Mouse (Mus musculus): Measurements from ENCODE around the gene Zdhhc8. TPM values are rescaled to one million over a fixed set of nuclear protein-coding genes. Genes with fewer than 3 reads are reported as not detected.

Gene Zdhhc8
- 100 to 1,000 TPM; 104 TPM for total RNA-seq (2021)

DNA sequence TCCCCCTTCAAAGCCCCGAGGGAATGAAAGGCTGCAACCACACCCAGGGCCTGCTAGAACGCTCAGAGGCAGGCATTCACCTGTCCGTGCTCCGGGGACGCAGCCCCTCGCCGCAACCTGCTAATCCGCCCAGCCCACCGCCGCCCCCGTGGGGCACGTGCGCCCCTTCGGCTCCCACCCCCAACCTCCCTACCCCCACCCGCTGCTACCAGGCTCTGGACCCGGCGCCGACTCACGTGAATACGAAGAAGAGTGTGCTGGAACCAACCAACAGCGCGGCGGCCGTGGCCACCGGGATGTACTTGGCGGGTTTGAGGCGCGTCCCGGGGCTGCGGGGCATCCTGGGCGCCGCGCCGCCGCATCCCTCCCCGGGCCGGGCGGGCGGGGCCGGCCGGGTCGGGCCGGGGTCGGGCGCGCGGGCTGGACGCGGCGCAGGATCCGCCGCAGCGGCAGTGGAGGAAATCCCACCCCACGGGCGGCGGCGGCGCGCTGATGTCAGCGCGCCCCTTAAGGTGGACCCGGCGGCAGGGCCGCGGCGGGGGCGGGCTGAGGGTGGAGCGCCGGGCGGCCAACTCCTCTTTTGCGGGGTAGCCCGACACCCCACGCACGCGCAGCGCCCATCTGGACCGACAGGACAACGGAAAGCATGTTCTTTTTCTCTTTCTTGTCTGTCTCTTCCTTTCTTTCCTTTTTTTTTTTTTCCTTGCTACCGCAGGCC lies at the start of gene Zdhhc8:
Gene Zdhhc8, minus strand, starts transcription at position 466 of the 718 bp plus-strand sequence.
- intact Hi-C loops (cut with DNase I), result no loop called here
- peak; percentile 71 to 92 for DNase-seq (ENCODE audit: extremely low spot score in 1 of 2, low spot score in 2 of 2)

DNA sequence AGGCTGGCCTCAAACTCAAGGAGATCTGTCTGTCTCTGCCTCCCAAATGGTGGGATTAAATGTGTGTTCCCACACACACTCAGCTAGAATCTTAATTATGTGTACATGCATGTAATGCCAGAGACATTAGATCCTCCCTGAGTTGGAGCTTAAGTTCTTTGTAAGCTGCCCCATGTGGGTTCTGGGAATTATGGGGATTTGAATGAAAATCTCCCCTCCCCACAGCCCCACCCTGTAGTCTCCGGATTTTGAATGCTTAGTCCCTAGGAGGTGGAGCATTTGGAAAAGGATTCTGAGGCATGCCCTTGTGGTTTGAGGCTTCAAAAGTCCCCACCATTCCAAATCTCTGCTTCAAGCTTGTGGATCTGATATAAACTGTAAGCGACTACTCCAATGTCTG lies 40.2 kb upstream of the Zdhhc8 start:
- intact Hi-C loops (cut with DNase I), result no loop called here
- no peak for DNase-seq (ENCODE audit: extremely low spot score in 1 of 2, low spot score in 2 of 2)

DNA sequence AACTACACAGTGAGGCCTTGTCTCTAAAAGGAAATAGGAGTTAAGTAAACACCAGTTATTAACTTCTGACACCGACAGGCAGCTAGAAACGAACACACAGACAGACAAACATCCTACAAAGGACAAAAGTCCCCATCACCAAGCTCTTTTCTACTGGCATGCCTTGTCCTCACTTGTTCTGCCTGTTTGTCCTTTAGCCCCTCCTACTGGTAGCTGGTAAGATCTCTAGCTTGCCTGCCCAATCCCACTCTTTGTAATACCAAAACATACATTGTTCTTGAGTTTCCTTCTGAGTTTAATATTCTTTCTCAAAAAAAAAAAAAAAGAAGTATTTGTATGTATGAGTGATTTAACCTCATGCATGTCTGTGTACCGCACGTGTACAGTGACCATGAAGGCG lies 33.2 kb upstream of the Zdhhc8 start:
- no peak for DNase-seq (ENCODE audit: extremely low spot score in 1 of 2, low spot score in 2 of 2)
- intact Hi-C loops (cut with DNase I), result no loop called here

DNA sequence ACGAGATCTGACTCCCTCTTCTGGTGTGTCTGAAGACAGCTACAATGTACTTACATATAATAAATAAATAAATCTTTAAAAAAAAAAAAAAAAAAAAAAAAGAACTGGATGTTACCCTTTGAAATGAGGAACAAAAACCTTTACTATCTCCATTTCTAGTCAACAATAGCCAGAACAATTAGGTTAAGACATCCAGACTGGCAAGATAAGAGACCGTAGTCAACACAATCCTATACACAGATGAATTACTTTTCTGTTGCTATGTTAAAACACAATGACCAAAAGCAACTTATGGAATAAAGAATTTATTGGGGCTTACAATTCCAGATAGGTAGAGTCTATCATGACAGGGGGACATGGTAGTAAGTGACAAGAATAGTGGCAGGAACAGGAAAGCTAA lies 30.1 kb upstream of the Zdhhc8 start:
- DNase-seq (ENCODE audit: extremely low spot score in 1 of 2, low spot score in 2 of 2), result no peak
- intact Hi-C loops (cut with DNase I), result no loop called here

DNA sequence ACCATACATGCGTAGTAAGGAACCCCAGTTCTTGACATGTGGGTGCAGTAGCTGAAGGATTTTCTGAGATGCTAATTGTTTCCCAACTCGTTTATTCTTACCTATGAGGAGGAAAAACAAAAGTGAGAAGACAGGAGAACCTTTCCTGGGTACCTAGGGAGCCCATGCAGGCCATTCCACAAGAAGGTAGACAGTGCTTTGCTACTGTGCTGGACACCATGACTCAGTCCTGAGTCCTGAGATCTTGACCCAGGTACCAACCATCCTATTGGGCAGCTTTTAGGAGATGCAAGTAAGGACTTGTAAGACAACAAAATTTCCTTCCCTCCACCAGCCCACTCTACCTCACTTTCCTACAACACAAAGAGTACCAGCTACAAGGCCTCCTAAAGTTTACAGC lies 23.3 kb upstream of the Zdhhc8 start, which contains the start of gene Gm49776:
Gene Gm49776, minus strand, starts transcription at position 101 of the 400 bp plus-strand sequence.
- no peak for DNase-seq (ENCODE audit: extremely low spot score in 1 of 2, low spot score in 2 of 2)
- intact Hi-C loops (cut with DNase I), result no loop called here

DNA sequence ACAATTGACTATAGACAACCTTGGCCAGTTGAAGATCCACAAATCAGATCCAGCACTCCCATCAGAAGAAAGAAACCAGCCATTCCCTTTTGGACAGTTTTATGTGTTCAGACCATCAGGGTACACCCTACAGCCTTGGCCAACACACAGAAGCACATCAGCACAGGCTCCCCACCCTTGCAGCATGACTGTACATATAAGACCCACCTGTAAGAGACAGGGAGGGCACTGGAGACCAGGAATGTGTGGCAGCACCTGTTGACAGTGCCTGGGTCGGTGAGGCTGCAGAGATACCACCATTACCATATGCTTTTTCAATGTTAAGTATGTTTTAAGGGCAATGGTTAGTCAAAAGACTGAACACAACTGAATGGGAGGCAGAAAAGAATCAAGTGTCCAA lies 18.9 kb upstream of the Zdhhc8 start:
- intact Hi-C loops (cut with DNase I), result no loop called here
- no peak for DNase-seq (ENCODE audit: extremely low spot score in 1 of 2, low spot score in 2 of 2)

DNA sequence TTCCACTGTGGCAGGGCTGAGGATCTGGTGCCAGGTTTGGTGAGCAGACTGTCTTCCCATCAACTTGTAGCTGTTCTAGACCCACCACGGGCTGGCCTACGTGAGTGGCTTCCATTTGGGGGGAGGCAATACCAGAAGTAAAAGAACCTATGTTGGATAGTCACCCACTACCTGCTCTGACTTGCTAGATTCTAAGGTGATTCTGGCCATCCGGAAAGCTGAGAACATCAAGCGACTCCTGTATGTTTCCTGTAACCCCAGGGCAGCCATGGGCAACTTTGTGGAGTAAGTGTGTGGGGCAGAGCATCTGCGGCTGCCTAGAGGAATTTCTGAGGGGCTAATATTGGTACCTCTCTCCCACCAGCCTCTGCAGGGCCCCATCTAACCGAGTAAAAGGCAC lies 17.8 kb upstream of the Zdhhc8 start:
- intact Hi-C loops (cut with DNase I), result no loop called here
- no peak for DNase-seq (ENCODE audit: extremely low spot score in 1 of 2, low spot score in 2 of 2)

DNA sequence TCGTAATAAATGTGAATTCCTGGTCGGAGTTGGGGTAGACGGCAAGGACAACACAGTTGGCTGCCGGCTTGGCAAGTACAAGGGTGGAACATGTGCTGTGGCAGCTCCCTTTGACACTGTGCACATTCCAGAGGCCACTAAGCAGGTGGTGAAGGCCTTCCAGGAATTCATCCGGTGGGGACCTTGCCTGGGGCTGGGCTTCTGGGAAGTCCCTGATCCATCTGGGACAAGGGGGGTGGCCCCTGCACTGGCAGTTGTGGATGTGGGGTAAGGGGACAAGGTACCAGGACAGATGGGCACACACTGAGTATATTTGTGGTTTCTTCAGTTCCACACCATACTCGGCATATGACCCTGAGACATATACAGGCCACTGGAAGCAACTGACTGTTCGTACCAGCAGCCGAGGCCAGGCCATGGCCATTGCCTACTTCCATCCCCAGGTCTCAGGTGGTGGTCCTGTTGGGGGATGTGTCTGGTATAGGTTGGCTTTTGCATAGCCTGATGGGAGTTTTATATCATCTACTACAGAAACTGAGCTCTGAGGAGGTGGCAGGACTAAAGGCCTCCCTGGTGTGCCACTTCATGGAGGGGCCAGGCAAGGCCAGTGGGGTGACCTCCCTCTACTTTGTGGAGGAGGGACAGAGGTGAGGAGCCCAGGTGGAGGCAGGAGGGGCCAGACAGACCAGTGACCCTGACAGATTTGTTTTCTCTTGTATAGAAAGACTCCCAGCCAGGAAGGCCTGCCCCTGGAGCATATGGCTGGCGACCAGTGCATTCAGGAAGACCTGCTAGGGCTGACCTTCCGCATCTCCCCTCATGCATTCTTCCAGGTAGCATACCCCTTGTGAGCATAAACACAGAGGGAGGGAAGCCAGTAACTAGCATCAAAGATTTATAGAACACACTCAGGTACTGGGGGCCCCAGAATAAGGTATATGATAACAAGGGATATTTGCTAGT lies 16.2 kb upstream of the Zdhhc8 start:
- DNase-seq (ENCODE audit: extremely low spot score in 1 of 2, low spot score in 2 of 2), result no peak
- intact Hi-C loops (cut with DNase I), result no loop called here

DNA sequence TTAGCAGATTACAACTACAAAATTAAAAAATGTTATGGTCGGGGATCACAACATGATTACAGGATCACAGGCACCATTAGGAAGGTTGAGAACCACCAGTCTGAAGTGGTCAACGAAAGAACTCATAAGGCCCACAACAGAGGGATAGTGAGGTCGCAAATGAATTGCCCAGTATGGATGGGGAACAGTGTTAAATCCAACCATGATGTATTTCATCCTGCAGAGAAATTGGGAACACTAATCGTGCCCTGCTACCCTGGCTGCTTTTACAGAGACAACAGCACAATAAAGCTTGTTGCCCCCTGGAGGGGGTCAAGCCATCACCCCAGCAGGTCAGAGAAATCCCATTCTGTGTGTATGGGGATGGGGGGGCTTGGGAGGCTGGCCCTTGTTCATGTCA lies 15.3 kb upstream of the Zdhhc8 start:
- no peak for DNase-seq (ENCODE audit: extremely low spot score in 1 of 2, low spot score in 2 of 2)
- intact Hi-C loops (cut with DNase I), result no loop called here

DNA sequence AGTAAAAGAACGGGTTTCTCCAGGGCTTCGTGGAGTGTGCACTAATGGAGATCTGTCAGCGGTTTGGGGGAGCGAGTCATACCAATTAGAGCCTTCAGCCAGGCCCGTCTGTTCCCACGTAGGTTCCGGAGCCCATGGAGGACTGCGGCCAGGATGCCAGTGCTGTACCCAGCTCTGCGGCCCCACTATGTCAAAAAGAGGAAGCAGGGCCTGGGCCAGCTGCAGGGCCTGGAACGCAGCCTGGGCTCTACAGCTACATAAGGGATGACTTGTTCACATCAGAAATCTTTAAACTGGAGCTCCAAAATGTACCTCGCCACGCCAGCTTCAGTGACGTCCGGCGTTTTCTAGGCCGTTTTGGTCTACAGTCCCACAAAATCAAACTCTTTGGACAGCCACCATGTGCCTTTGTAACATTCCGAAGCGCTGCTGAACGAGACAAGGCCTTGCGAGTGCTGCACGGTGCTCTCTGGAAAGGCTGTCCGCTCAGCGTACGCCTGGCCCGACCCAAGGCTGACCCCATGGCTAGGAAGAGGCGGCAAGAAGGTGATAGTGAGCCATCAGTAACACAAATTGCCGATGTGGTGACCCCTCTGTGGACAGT lies 14.5 kb upstream of the Zdhhc8 start:
- DNase-seq (ENCODE audit: extremely low spot score in 1 of 2, low spot score in 2 of 2), result peak; percentile 40 to 71
- intact Hi-C loops (cut with DNase I), result no loop called here

DNA sequence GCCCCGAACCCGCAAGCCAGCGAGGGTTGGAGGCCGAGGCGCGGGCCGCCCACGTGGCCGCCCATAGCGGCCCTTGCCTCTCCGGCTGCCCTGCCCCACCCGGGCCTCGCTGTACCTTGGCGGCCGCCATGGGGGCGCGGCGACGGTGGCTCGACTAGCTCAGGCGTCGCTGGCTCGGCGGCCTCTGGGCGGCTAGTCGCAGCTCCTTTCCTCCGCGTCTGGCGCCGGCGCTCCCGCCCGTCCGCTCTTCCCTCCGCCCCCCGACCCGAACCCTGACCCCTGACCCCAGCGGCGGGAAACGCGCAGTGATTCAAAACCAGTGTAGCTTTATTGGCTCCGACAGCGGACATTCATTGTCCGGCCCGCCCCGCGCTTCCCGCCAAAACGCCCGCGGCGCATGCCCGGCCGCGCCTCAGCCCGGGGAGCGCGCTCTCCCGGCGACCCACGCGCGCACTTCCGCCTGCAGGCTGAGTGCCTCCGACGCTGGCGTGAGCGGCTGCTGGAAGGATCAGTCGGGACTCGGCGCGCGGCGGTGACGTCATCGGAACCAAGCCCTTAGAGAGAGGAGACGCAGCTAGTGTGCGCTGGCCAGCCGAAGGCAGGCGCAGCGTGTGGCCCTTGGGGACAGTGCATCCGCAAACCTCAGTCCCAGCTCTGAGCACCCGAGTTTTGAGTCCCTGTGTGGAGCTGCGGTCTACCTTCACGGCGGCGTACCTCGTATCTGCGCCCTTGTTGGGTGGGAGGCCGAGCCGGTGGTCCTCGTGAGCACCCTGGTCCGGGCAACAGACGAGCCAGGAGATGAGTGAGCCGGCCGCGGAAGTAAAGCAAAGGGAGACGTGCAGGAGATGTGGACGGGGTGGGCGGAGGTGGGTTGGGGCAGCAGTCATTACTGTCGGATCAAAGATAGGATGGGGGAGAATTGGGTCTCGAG lies 13.8 kb upstream of the Zdhhc8 start, which contains the start of the genes Trmt2a and Ranbp1:
Gene Trmt2a, plus strand, starts transcription at position 247 of the 931 bp plus-strand sequence.
Gene Ranbp1, minus strand, starts transcription at position 300 of the 931 bp plus-strand sequence.
- intact Hi-C loops (cut with DNase I), result no loop called here
- peak; percentile 98 to 100 for DNase-seq (ENCODE audit: extremely low spot score in 1 of 2, low spot score in 2 of 2)

DNA sequence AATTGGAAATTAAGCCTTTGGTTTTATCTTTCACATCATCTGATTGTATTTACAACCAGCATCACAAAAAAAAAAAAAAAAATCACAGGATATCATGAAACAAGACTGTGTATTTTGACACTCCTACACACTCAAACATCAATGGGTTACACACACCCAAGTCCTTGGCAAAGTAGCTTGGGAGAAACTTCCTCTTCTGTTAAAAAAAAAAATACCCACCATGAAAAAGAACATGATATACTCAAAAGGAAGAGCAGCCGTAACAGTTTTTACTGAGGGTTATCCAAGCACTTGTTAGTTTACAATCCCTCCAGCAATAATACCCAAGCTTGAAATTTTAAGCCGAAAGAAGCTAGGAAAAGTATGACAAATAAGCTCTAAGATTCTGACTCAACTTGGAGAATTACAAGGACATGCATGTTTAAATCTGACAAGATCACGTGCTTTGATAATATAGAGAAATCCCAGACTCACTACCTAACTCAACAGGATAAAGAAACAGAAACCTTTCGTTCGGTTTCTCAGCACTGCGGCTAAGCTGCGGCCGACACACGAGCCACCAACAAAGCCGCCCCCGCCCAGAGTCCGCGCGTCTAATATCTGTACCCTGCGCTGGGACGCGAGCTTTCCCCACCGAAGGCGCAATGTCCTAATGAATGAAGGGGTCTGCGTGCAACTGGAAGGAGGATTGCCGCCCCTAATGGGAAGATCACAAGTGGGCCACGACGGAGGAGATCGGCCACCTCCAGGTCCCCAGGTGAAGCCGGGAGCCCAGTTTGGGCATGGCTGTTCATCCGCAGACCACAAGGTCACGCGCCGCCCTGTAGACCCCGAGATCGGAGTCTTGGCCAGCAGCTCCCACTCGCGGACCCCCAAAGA lies 12.8 kb upstream of the Zdhhc8 start:
- peak in 1 of 2 experiments; percentile 56 for DNase-seq (ENCODE audit: extremely low spot score in 1 of 2, low spot score in 2 of 2)
- intact Hi-C loops (cut with DNase I), result no loop called here

DNA sequence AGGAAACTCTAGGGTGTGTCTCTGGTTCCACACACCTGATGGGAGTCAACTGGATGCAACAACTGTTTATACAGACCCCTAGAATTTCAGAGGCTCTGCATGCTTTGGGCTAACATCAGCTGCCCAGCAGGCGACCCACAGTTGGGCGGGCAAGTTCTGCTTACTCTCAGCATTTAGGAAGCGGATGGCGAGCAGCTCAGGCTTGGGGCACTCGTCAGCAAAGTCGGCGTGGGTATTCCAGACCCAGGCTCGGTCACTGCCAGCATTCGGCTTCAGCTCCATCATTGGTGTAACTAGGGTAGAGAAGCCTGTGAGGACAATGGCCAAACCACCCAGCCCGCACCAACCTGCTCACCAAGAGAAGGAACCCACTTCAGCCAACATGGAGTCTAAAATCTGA lies 6.6 kb upstream of the Zdhhc8 start:
- intact Hi-C loops (cut with DNase I), result no loop called here
- DNase-seq (ENCODE audit: extremely low spot score in 1 of 2, low spot score in 2 of 2), result peak in 1 of 2 experiments; percentile 22

DNA sequence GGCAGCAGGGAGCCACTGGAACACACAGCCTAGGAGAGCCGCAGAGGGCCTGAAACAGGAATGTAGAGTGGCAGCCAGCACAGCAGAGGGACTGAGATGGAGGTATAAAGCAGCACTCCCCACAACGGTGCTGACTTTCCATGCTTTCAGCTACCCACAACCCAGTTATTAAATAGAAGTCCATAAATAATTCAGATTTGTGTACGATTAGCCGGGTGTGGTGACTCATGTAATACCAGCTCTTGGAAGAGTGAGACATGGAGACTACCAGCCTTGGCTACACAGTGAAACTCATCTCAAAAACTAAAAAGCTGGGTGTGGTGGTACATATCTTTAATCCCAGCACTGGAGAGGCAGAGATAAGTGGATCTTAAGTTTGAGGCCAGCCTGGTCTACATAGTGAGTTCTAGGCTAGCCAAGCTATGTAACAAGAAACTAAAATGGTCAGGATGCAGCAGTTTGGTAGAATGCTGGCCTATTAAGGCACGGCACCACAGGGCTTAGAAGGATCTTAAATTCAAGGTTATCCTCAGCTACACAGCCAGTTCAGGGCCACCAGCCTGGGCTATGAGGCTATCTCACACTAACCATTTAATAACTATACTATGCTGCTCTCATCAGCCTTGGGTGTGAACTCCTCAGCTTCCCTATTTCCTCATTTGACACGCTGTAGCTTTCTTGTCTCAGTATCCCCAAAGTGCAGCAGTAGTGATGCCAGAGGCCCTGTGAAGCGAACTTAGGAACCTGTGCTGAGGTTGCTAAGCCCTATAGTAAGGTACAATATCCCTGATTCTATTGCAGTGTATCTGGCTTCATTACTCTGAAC lies 2.0 kb upstream of the Zdhhc8 start:
- intact Hi-C loops (cut with DNase I), result no loop called here
- no peak for DNase-seq (ENCODE audit: extremely low spot score in 1 of 2, low spot score in 2 of 2)

DNA sequence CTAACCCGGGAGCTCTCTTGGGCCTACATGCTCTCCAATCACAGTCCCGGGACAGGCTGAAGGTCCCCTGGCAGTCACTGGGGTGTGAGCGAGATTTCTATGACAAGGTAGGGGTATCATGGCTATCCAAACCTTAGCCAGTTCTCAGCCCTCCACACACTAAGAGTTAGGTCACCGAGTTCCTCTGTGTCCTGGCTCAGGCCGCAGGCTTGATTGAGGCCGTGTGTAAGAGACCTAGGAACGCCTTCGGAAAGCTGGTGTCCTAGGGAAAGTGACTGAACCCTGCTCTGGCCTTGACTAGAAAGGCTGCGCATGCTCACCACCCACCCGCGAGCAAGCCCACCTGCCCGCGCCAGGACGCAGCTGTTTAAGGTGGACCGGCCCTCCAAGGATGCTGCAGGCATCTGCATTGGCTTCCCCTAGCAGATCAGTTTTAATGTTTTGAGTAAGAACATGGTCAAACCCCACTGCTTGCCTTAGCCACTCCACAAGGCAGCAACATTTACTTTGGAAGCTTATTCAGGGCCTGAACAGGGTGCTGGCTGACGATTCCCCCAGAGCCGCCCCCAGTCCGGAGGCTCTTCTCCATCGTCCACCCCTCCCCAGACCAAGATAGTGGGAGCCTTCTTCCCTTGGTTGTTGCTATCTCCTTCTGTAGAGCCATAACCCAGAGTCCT lies 591 bp upstream of the Zdhhc8 start:
- intact Hi-C loops (cut with DNase I), result no loop called here
- DNase-seq (ENCODE audit: extremely low spot score in 1 of 2, low spot score in 2 of 2), result peak; percentile 64 to 84

Measured in left cerebral cortex, postnatal 10 days (tissue).